Mouse (Mus musculus): ENCODE data around the gene Zfp768. TPM values are rescaled to one million over a fixed set of nuclear protein-coding genes. Genes with fewer than 3 reads are reported as not detected.
"Not testable (repeated sequence)": the region's sequence is repeated elsewhere in the genome, so short reads cannot be mapped to it uniquely, and the experiment has no call there.

Gene Zfp768
- total RNA-seq, 2 experiments from 2014 or later: 35.2 to 38.9 TPM

DNA sequence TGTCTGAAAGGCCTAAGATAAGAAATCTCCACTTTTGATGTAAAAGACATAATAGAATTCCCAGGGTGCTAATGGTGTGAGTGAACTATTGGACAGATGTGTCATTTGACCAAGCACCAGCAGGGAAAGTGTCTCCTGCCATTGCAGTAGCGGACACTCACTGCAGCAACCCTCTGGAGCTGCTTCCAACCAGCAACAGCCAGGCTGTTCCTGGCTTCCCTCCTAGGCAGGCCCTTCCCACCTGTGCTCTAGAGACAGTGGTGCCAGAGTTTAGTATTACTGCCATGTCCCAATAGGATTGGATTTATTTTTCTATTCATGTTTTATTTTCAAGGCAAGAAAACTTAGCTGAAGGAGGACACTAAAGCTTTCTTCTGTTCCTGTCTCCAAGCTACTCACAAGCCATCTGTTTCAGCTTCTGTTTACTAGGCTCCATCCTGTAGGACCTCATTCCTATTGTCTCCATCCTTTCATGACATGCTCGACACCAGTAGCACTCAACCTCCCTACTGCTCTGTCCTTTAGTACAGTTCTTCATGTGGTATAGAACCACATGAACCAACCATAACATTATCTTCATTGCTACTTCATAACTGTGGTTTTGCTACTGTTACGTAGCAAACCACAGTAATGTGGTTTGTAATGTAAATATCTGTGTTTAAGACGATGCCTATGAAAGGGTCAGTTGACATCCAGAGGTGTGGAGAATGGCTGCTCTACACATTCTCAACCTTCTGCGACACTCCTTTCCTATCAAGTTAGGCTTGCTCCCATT, 6.0 kb upstream of the Zfp768 start:
- intact Hi-C loops (cut with DNase I): no loop called here
- TF ChIP-seq CTCF (IDR thresholded peaks at IDR 0.05): no peak
- no peak overlapping the region for H3K4me3 ChIP-seq
- H3K27ac ChIP-seq: no peak overlapping the region
- DNase-seq: no peak

DNA sequence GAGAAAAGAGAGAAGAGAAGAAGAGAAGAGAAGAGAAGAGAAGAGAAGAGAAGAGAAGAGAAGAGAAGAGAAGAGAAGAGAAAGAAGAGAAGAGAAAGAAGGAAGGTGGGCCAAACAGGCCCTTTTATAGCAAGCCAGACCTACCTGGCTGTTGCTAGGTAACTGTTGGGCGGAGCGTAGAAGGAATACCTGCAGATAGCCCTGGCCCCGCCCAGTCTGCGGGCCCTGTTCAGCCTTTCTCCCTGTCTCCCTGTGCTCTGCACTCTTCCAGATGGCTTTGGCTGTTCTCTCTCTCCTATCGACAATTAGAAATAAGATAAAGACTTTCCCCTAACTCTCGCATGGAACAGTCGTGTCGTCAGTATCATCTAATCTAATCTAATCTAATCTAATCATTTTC, 1.3 kb upstream of the Zfp768 start:
- H3K4me3 ChIP-seq: peak overlapping the region; percentile 77
- TF ChIP-seq CTCF (IDR thresholded peaks at IDR 0.05): no peak
- peak overlapping the region; percentile 100 for H3K27ac ChIP-seq
- intact Hi-C loops (cut with DNase I): no loop called here
- no peak for DNase-seq

DNA sequence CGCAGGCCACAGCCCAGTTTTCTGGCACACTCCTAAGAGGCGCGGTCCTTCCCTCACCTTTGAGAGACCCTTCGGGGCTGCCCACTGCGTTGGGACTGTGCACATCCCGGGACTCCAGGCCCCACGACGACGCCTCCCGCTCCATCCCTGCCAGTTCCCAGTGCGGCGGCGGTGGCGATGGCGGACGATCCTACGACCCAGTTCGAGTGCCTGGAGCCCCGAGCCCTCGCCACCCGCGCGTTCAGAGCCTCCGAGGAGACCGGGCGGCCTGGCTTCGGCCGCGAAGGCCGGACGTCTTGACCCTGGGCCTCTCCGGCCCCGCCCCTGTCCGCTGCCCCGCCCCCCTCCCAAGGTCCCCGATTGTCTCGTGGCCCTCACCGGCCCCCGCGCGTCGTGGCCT, 297 bp downstream of the Zfp768 start:
- no peak for TF ChIP-seq CTCF (IDR thresholded peaks at IDR 0.05)
- intact Hi-C loops (cut with DNase I): no loop called here

DNA sequence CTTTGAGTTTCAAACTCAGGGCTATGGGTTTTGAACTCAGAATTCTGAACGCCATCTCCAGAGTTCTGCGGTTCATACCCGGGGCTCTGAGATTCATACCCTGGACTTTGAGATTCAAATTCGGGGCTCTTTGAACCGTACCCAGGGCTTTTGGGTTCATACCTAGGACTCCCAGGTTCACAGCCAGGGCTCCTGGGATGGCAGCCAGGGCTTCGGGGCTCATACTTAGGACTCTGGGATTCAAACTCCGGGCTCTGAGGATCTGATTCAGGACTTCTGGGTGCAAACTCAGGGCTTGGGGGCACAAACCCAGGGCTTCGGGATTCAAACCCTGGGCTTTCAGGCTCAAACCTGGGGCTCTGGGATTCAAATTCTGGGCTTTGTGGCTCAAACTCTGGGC, 1.0 kb downstream of the Zfp768 start:
- H3K27ac ChIP-seq: peak overlapping the region; percentile 100
- DNase-seq: no peak
- TF ChIP-seq CTCF (IDR thresholded peaks at IDR 0.05): no peak
- H3K4me3 ChIP-seq: peak overlapping the region; percentile 77
- intact Hi-C loops (cut with DNase I): loop anchor here (5.0 kb wide), 1 partner anchor 72 kb away; the partner anchor contains the start of gene Sephs2

More for the DNA sequence above, 297 bp downstream of the Zfp768 start:
- H3K4me3 ChIP-seq: peak overlapping the region; percentile 77
- no peak for DNase-seq
- H3K27ac ChIP-seq: peak overlapping the region; percentile 100

DNA sequence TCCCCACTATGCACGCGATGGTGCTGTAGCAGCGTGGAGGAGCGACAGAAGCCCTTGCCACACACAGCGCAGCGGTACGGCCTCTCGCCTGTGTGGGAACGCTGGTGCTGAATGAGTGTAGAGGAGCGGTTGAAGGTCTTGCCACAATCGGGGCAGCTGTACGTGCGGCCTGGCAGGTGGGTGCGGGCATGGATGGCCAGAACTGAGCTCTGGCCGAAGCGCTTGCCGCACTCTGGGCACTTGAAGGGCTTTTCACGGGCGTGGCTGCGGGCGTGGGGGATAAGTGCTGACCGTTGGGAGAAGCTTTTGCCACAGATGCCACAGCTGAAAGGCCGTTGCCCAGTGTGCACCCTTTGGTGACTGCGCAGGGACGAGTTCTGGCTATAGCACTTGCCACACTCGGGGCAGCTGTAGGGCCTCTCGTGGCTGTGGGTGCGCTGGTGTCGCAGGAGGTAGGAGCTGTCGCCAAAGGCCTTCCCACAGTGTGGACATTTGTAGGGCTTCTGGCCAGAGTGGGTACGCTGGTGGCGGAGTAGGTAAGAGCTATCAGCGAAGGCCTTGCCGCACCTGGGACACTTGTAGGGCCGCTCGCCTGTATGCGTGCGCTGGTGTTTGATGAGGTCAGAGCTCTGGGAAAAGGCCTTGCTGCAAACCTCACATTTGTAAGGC, 1.9 kb downstream of the Zfp768 start:
- intact Hi-C loops (cut with DNase I): loop anchor here (5.0 kb wide), 1 partner anchor 71 kb away; the partner anchor contains the start of gene Sephs2

DNA sequence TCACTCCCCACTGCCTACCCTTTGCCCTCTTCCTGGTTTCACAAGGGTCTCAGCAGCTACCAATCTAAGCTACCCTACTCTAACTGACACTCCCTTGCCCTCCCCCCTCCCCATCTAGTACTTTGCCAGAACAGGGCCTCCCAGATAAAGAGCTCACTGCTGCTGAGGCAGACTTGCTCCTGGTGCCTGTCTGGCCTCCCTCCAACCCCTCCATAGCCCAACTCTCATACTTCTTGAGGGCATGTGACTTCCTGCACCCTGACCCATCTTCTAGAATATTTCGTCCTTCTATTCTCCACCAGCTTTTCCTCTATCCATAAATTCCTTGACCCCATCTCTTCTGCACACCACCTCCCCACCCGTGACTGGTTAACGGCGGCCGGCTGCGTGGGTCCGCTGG, 2.5 kb downstream of the Zfp768 start:
- no peak for TF ChIP-seq CTCF (IDR thresholded peaks at IDR 0.05)
- no peak for DNase-seq
- intact Hi-C loops (cut with DNase I): loop anchor here (5.0 kb wide), 1 partner anchor 71 kb away; the partner anchor contains the start of gene Sephs2
- Histone ChIP-seq H3K4me3 (no peak overlapping the region), H3K27ac (no peak overlapping the region)

More for the DNA sequence above, 1.9 kb downstream of the Zfp768 start:
- TF ChIP-seq CTCF (IDR thresholded peaks at IDR 0.05): no peak
- DNase-seq: no peak
- Histone ChIP-seq H3K4me3 (no peak overlapping the region), H3K27ac (no peak overlapping the region)

DNA sequence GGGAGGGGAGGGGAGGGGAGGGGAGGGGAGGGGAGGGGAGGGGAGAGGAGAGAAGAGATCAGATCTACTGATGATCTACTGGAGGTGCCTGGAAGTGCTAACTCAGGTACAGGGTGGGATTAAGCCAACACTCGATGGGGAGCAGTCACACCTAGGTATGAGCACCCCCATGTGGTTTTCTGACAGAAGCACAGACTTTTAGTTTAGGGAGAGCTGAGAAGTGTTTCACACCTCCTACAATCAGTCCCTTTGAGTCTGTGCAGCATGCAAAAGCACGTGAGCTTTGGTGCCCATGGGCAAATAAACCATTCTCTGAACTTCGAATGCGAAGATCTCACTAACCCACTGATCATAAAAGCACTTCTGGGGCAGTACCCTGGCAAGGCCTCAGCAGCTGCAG, 3.1 kb downstream of the Zfp768 start:
- intact Hi-C loops (cut with DNase I): loop anchor here (5.0 kb wide), 1 partner anchor 70 kb away; the partner anchor contains the start of gene Sephs2
- DNase-seq: no peak
- Histone ChIP-seq H3K4me3 (no peak overlapping the region), H3K27ac (no peak overlapping the region)
- TF ChIP-seq CTCF (IDR thresholded peaks at IDR 0.05): peak; percentile 31; the same call in 1 of the 2 replicates

DNA sequence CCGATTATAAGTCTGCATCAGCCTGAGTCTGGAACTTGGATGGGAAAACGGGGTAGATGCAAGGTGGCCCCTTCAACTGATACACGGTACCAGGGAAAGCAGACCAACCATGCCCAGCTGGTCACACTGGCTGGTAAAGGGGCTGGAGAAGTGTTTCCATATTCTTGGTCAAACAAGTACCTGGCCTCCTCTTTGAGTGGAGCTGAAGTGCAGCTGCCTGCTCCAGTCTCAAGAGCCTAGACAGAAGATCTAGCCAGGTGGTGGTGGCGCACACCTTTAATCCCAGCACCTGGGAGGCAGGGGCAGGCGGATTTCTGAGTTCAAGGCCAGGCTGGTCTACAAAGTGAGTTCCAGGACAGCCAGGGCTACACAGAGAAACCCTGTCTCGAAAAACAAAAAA, 3.5 kb downstream of the Zfp768 start:
- intact Hi-C loops (cut with DNase I): loop anchor here (5.0 kb wide), 1 partner anchor 70 kb away; the partner anchor contains the start of gene Sephs2
- not testable (repeated sequence) for H3K4me3 ChIP-seq, H3K27ac ChIP-seq, DNase-seq

DNA sequence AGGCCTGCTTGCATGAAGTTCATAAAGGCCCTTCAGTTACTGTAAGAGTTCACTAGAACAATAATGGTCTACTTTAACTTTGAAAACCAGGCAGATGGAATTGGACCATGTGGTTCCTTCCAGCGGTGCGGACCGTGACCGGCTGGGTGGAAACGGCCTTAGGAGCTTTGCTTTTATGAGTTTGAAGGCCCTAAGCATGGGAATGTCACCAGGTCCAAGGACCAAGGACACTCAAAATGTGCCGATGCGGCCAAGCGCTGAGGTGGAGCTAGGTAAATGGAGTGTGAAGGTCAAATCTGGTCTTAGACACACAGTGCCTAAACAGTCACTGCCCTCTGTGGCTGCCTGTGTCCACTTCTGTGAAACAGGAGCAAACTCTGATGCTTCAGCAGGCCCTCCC, 4.0 kb downstream of the Zfp768 start:
- TF ChIP-seq CTCF (IDR thresholded peaks at IDR 0.05): no peak
- no peak for DNase-seq
- intact Hi-C loops (cut with DNase I): loop anchor here (5.0 kb wide), 1 partner anchor 69 kb away; the partner anchor contains the start of gene Sephs2
- no peak overlapping the region for H3K4me3 ChIP-seq
- H3K27ac ChIP-seq: no peak overlapping the region

DNA sequence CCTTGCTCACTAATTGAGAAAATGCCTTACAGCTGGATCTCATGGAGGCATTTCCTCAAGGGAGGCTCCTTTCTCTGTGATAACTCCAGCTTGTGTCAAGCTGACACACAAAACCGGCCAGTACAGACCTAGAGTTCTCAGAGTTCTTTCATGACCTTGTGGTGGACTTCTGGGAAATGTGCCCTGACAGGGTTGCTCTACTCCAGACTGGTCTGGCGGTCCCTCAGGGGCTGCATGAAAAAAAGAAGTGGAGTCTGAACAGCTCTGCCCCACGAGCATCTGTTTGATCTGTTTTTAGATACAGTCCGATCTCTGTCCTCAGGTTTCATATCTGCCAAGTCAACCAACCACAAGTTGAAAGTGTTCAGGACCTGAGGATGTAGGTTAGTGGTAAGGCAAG, 7.8 kb downstream of the Zfp768 start:
- H3K27ac ChIP-seq: no peak overlapping the region
- TF ChIP-seq CTCF (IDR thresholded peaks at IDR 0.05): no peak
- no peak overlapping the region for H3K4me3 ChIP-seq
- intact Hi-C loops (cut with DNase I): no loop called here
- DNase-seq: peak; percentile 26

DNA sequence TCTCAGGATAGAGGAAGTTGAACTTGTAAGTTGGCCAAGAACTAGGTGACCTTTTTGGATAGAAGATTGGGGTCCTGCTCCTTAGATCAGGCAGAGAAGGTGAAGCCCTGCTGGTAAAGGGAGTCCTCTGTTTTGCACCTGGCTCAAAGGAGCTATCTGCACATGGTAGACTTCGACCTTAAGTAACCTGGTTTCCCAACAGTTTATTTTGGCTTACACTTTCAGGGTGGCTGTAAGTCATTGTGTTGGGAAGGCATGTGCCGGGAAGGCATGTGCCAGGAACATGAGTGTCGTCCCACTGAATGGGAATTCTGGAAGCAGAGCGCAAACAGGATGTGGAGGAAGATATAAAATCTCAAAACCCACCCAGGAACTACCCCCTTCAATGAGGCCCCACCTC, 9.8 kb downstream of the Zfp768 start:
- intact Hi-C loops (cut with DNase I): no loop called here
- TF ChIP-seq CTCF (IDR thresholded peaks at IDR 0.05): no peak
- H3K4me3 ChIP-seq: no peak overlapping the region

DNA sequence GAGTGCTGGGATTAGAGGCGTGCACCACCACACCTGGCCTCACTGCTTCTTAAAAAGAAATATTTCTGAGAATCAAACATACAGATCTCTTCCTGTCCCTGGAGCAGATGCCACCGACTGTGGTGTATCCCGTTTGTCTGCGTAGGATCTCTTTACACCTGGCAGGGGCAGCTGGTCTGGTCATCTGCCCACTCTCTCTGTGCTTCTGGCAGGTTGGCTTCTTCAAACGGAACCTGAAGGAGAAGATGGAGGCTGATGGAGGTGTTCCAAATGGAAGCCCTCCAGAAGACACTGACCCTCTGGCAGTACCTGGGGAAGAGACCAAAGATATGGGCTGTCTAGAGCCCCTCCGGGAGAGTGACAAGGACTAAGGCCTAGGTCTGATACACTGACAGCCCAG, 12.1 kb downstream of the Zfp768 start:
- no peak for DNase-seq
- H3K4me3 ChIP-seq: no peak overlapping the region
- intact Hi-C loops (cut with DNase I): no loop called here
- no peak overlapping the region for H3K27ac ChIP-seq
- no peak for TF ChIP-seq CTCF (IDR thresholded peaks at IDR 0.05)

More for the DNA sequence above, 9.8 kb downstream of the Zfp768 start:
- no peak overlapping the region for H3K27ac ChIP-seq
- no peak for DNase-seq

DNA sequence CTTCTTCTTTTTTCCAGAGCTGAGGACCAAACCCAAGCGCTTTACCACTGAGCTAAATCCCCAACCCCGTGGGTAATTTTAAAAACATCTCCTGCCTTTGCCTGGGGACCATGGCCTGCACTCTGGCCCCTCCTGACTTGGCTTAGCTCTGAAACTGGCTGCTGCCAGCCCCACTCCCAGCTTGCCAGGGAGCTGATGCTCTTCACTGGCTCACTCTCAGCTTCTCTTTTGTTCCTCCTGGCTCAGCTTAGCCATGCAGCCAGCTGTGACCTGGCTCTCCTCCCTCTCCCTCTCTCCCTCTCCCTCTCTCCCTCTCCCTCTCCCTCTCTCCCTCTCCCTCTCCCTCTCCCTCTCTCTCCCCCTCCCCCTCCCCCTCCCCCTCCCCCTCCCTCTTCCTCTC, 18.7 kb downstream of the Zfp768 start:
- intact Hi-C loops (cut with DNase I): no loop called here
- H3K4me3 ChIP-seq: no peak overlapping the region
- no peak for TF ChIP-seq CTCF (IDR thresholded peaks at IDR 0.05)

More for the DNA sequence above, 18.7 kb downstream of the Zfp768 start:
- no peak overlapping the region for H3K27ac ChIP-seq
- DNase-seq: peak; percentile 82
